Mouse (Mus musculus) testis, adult 2 months (tissue): ENCODE measurements around the gene Treml1. TPM values are rescaled to one million over a fixed set of nuclear protein-coding genes. Genes with fewer than 3 reads are reported as not detected.

Experiments
- H3K27ac ChIP-seq: fragments of 200-500 bp; 2 replicates; pipeline ENCODE4 v1.5.1; 2012; ENCODE audit warnings: low read depth, low read length; ENCODE audit not compliant: control insufficient read depth, insufficient read depth
- H3K27me3 ChIP-seq: fragments of 200-500 bp; 2 replicates; pipeline ENCODE4 v1.6.1; 2012; ENCODE audit warnings: mild to moderate bottlenecking, low read length, moderate library complexity; ENCODE audit not compliant: control insufficient read depth, insufficient read depth
- H3K36me3 ChIP-seq: fragments of 200-500 bp; 2 replicates; pipeline ENCODE4 v1.6.1; 2012; ENCODE audit warnings: mild to moderate bottlenecking, low read length; ENCODE audit not compliant: control insufficient read depth, insufficient read depth
- H3K4me1 ChIP-seq: fragments of 200-500 bp; 2 replicates; pipeline ENCODE4 v1.6.1; 2012; ENCODE audit warnings: low read length; ENCODE audit not compliant: control insufficient read depth, insufficient read depth
- H3K4me3 ChIP-seq: fragments of 200-500 bp; 2 replicates; pipeline ENCODE4 v1.5.1; 2012; ENCODE audit warnings: low read depth, mild to moderate bottlenecking, low read length, moderate library complexity, mixed read lengths; ENCODE audit not compliant: control insufficient read depth
- CTCF ChIP-seq: fragments of 200-500 bp; IDR thresholded peaks from 2 replicates; pipeline ENCODE4 v1.5.1; 2012; ENCODE audit warnings: low read depth, mild to moderate bottlenecking, inconsistent platforms, low read length, moderate library complexity; ENCODE audit not compliant: control insufficient read depth, insufficient read depth, insufficient replicate concordance
- POLR2A ChIP-seq: fragments of 200-500 bp; IDR thresholded peaks from 2 replicates; pipeline ENCODE4 v1.6.1; 2012; ENCODE audit warnings: low read depth, mild to moderate bottlenecking, inconsistent platforms, low read length, moderate library complexity; ENCODE audit not compliant: control insufficient read depth
- polyA plus RNA-seq: library from polyadenylated mRNA; depleted of rRNA; stranded (reverse); fragments of >200 nt; gene quantifications from 2 replicates; pipeline ENCODE4 v1.2.3, GENCODE M21; 2012; rRNA removed

The Treml1 gene
- polyA plus RNA-seq, 1 experiment, result 0.17 TPM

GRCm38 (mm10) chr17:48409380-48410298 lies 49.9 kb downstream of the Treml1 start, which contains the start of the genes Nfya and Oard1:
TSS of gene Nfya (minus strand) at chr17:48409906.
TSS of gene Oard1 (plus strand) at chr17:48410014.
- Histone ChIP-seq H3K4me3 (peak within 1 kb of the TSS; percentile 99), H3K36me3 (peaks cover 1% of the 10 kb centered on the region; the same call in 1 of the 2 replicates), H3K4me1 (no peaks in the 10 kb centered on the region; the same call in 1 of the 2 replicates), H3K27me3 (no peaks in the 10 kb centered on the region; the same call in 1 of the 2 replicates), H3K27ac (peak within 1 kb of the TSS; percentile 99)
- peak; percentile 68 for TF ChIP-seq POLR2A
- no peak for TF ChIP-seq CTCF

- no peak for TF ChIP-seq CTCF
- no peak for TF ChIP-seq POLR2A
- peak overlapping the region; percentile 99 for H3K27ac ChIP-seq
- peak overlapping the region; percentile 99 for H3K4me3 ChIP-seq
- H3K27me3 ChIP-seq, result no peaks in the 10 kb centered on the region; the same call in 1 of the 2 replicates
- H3K36me3 ChIP-seq, result peaks cover 1% of the 10 kb centered on the region; the same call in 1 of the 2 replicates
- no peaks in the 10 kb centered on the region; the same call in 1 of the 2 replicates for H3K4me1 ChIP-seq
These were observed 50.6 kb downstream of the Treml1 start for GRCm38 (mm10) chr17:48410299-48410785.

DNA sequence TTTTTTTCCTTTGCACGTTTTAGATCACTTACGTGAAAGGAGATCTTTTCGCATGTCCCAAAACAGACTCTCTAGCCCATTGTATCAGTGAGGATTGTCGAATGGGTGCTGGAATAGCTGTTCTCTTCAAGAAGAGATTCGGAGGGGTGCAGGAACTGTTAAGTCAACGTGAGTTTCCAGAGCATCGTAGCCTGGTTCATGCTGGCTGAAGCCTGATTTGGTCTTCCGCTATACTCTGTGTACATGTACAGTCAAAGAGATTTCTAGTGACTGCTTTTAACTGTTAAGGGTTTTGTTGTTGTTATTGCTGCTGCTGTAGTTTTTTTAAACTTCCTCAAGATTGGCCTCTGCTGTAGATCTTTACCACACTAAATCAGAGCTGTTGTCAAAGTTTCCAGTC lies 51.5 kb downstream of the Treml1 start:
- Histone ChIP-seq H3K4me3 (peak overlapping the region; percentile 67; the same call in 1 of the 2 replicates), H3K36me3 (peaks cover 3% of the 10 kb centered on the region; the same call in 1 of the 2 replicates), H3K4me1 (no peaks in the 10 kb centered on the region; the same call in 1 of the 2 replicates), H3K27ac (no peak overlapping the region; the same call in 1 of the 2 replicates), H3K27me3 (no peaks in the 10 kb centered on the region; the same call in 1 of the 2 replicates)
- no peak for TF ChIP-seq POLR2A
- no peak for TF ChIP-seq CTCF

- peaks cover 5% of the 10 kb centered on the region for H3K36me3 ChIP-seq
These were observed 56.3 kb downstream of the Treml1 start for GRCm38 (mm10) chr17:48416011-48416410.

More at GRCm38 (mm10) chr17:48416011-48416410, 56.3 kb downstream of the Treml1 start:
- no peaks in the 10 kb centered on the region for H3K4me1 ChIP-seq
- no peak overlapping the region for H3K27ac ChIP-seq
- TF ChIP-seq CTCF, result no peak
- TF ChIP-seq POLR2A, result no peak
- H3K27me3 ChIP-seq, result no peaks in the 10 kb centered on the region
- no peak overlapping the region for H3K4me3 ChIP-seq

Other genes starting within 250 kb of the Treml1 start
- gene 9830107B12Rik, start 213.6 kb upstream of the Treml1 start, polyA plus RNA-seq, result not detected in 2 replicates
- 0.05 and 0.07 TPM in 2 replicates for gene A530064D06Rik, start 192.6 kb upstream of the Treml1 start, polyA plus RNA-seq
- gene Trem1, start 127.1 kb upstream of the Treml1 start, polyA plus RNA-seq, result 2.1 and 2.6 TPM in 2 replicates
- not detected in 2 replicates for gene Trem3, start 112.1 kb upstream of the Treml1 start, polyA plus RNA-seq
- 0.16 TPM in 1 of 2 replicates, not detected in the other for gene Treml4, start 95.6 kb upstream of the Treml1 start, polyA plus RNA-seq
- gene Treml2, start 60.4 kb upstream of the Treml1 start, polyA plus RNA-seq, result not detected in 2 replicates
- 7.8 and 9.8 TPM in 2 replicates for gene B430306N03Rik, start 43.8 kb upstream of the Treml1 start, polyA plus RNA-seq
- gene Trem2, start 13.5 kb upstream of the Treml1 start, polyA plus RNA-seq, result 1.3 and 2.4 TPM in 2 replicates
- gene Nfya, start 50.0 kb downstream of the Treml1 start, polyA plus RNA-seq, result 73.1 and 73.8 TPM in 2 replicates
- 16.3 and 19.2 TPM in 2 replicates for gene Oard1, start 50.1 kb downstream of the Treml1 start, polyA plus RNA-seq
- gene Apobec2, start 73.0 kb downstream of the Treml1 start, polyA plus RNA-seq, result 0.41 and 0.76 TPM in 2 replicates
- not detected in 2 replicates for gene Tspo2, start 91.6 kb downstream of the Treml1 start, polyA plus RNA-seq
- gene Unc5cl, start 95.0 kb downstream of the Treml1 start, polyA plus RNA-seq, result 0.73 and 1.4 TPM in 2 replicates